Mouse (Mus musculus) CH12.LX (cell line): ENCODE data around the gene Safb. TPM values are rescaled to one million over a fixed set of nuclear protein-coding genes. Genes with fewer than 3 reads are reported as not detected.
A peak's percentile ranks its signal among the peaks of the same experiment; 100 is the strongest.

Experiments
- DNase-seq: peaks from one replicate; pipeline ENCODE4 v3.0.0-alpha.2; 2013; ENCODE audit errors: extremely low read depth
- H3K27ac ChIP-seq: 2 replicates; pipeline ENCODE4 v1.5.1; 2012; ENCODE audit warnings: low read depth, mild to moderate bottlenecking, control low read depth, moderate library complexity; ENCODE audit not compliant: insufficient read depth
- H3K27me3 ChIP-seq: replicated peaks from 2 replicates; pipeline ENCODE3; 2012; ENCODE audit warnings: inconsistent platforms
- H3K36me3 ChIP-seq, 2 experiments: replicated peaks in 1 of 2; 2 replicates each; pipeline versions ENCODE3 to v1.6.1; 2012; ENCODE audit warnings: inconsistent platforms in 1 of 2, low read length in 1 of 2, mild to moderate bottlenecking in 1 of 2, mixed read lengths in 1 of 2, moderate library complexity in 1 of 2; ENCODE audit not compliant: control insufficient read depth in 1 of 2, insufficient read depth in 1 of 2
- H3K4me1 ChIP-seq, 2 experiments: 2 replicates each; pipeline ENCODE4 v1.6.1; 2012; ENCODE audit warnings: inconsistent platforms in 1 of 2, moderate library complexity in 1 of 2; ENCODE audit not compliant: insufficient read depth in 2 of 2, control insufficient read depth in 1 of 2
- H3K4me2 ChIP-seq: 2 replicates; pipeline ENCODE4 v1.6.1; 2012; ENCODE audit warnings: low read depth, mild to moderate bottlenecking, control low read depth; ENCODE audit not compliant: poor library complexity, insufficient read depth, severe bottlenecking
- H3K4me3 ChIP-seq, 3 experiments: fragments of 150-350 bp in 1 of 3; sonication (generic) in 1 of 3; replicated peaks in 1 of 3; 2 replicates each; pipeline versions ENCODE3 to v1.5.1; 2011 to 2012; ENCODE audit warnings: low read depth in 2 of 3, low read length in 2 of 3, mild to moderate bottlenecking in 2 of 3, moderate library complexity in 2 of 3, control low read depth in 1 of 3, improper control_type of control experiment in 1 of 3, inconsistent platforms in 1 of 3, mixed read lengths in 1 of 3; ENCODE audit not compliant: poor library complexity in 1 of 3
- H3K79me2 ChIP-seq: replicated peaks from 2 replicates; pipeline ENCODE4 v1.6.1; 2012; ENCODE audit warnings: mild to moderate bottlenecking, moderate library complexity; ENCODE audit not compliant: control insufficient read depth, poor library complexity, insufficient read depth, severe bottlenecking; ENCODE audit errors: extremely low read depth
- H3K9ac ChIP-seq: 2 replicates; pipeline ENCODE4 v1.6.1; 2012; ENCODE audit warnings: low read depth, mild to moderate bottlenecking, control low read depth, moderate library complexity; ENCODE audit not compliant: insufficient read depth
- H3K9me3 ChIP-seq: replicated peaks from 2 replicates; pipeline ENCODE3; 2012; ENCODE audit warnings: low read length, inconsistent platforms, mixed read lengths
- BHLHE40 ChIP-seq: IDR thresholded peaks from 2 replicates; pipeline ENCODE4 v1.6.1; 2011; ENCODE audit warnings: mild to moderate bottlenecking, low read depth, low read length, improper control_type of control experiment
- CHD1 ChIP-seq: IDR thresholded peaks from 2 replicates; pipeline ENCODE4 v1.6.1; 2012; ENCODE audit warnings: low read depth, low read length, improper control_type of control experiment, inconsistent platforms
- CTCF ChIP-seq, 2 experiments: IDR thresholded peaks in 1 of 2; conservative IDR thresholded peaks in 1 of 2; 2 replicates each; pipeline ENCODE4 v1.5.1; 2011 to 2012; ENCODE audit warnings: low read depth in 2 of 2, low read length in 2 of 2, improper control_type of control experiment in 1 of 2, inconsistent platforms in 1 of 2, mild to moderate bottlenecking in 1 of 2, moderate library complexity in 1 of 2
- E2F4 ChIP-seq: IDR thresholded peaks from 2 replicates; pipeline ENCODE4 v1.6.1; 2011; ENCODE audit warnings: low read depth, low read length, improper control_type of control experiment; ENCODE audit not compliant: insufficient replicate concordance
- ELF1 ChIP-seq: IDR thresholded peaks from 2 replicates; pipeline ENCODE4 v1.6.1; 2014; ENCODE audit warnings: low read depth, mild to moderate bottlenecking, inconsistent platforms, low read length, improper control_type of control experiment
- EP300 ChIP-seq: IDR thresholded peaks from 2 replicates; pipeline ENCODE4 v1.6.1; 2011; ENCODE audit warnings: low read length, improper control_type of control experiment
- ETS1 ChIP-seq: conservative IDR thresholded peaks from 2 replicates; pipeline ENCODE4 v1.6.1; 2012; ENCODE audit warnings: low read depth, mild to moderate bottlenecking, inconsistent platforms, low read length, improper control_type of control experiment, moderate library complexity
- GABPA ChIP-seq: IDR thresholded peaks from 2 replicates; pipeline ENCODE4 v1.6.1; 2012; ENCODE audit warnings: low read depth, low read length, improper control_type of control experiment, inconsistent platforms; ENCODE audit not compliant: insufficient replicate concordance
- HCFC1 ChIP-seq: IDR thresholded peaks from 2 replicates; pipeline ENCODE4 v1.6.1; 2012; ENCODE audit warnings: low read depth, mild to moderate bottlenecking, inconsistent platforms, low read length, improper control_type of control experiment
- IRF4 ChIP-seq: IDR thresholded peaks from 2 replicates; pipeline ENCODE4 v1.6.1; 2014; ENCODE audit warnings: low read depth, mild to moderate bottlenecking, inconsistent platforms, low read length, improper control_type of control experiment
- KAT2A ChIP-seq: IDR thresholded peaks from 2 replicates; pipeline ENCODE4 v1.6.1; 2012; ENCODE audit warnings: low read length, improper control_type of control experiment, inconsistent platforms; ENCODE audit not compliant: insufficient replicate concordance
- MAX ChIP-seq: IDR thresholded peaks from 2 replicates; pipeline ENCODE4 v1.6.1; 2011; ENCODE audit warnings: low read length, improper control_type of control experiment
- MAZ ChIP-seq: IDR thresholded peaks from 2 replicates; pipeline ENCODE4 v1.6.1; 2012; ENCODE audit warnings: low read depth, mild to moderate bottlenecking, inconsistent platforms, low read length, improper control_type of control experiment, moderate library complexity
- MEF2A ChIP-seq: IDR thresholded peaks from 2 replicates; pipeline ENCODE4 v1.6.1; 2014; ENCODE audit warnings: low read depth, mild to moderate bottlenecking, inconsistent platforms, low read length, improper control_type of control experiment, borderline replicate concordance
- MXI1 ChIP-seq: IDR thresholded peaks from 2 replicates; pipeline ENCODE4 v1.6.1; 2011; ENCODE audit warnings: mild to moderate bottlenecking, low read depth, low read length, improper control_type of control experiment
- MYC ChIP-seq: IDR thresholded peaks from 2 replicates; pipeline ENCODE4 v1.6.1; 2011; ENCODE audit warnings: low read depth, mild to moderate bottlenecking, improper control_type of control experiment, low read length
- NELFE ChIP-seq: IDR thresholded peaks from 2 replicates; pipeline ENCODE4 v1.6.1; 2011; ENCODE audit warnings: low read depth, low read length, improper control_type of control experiment
- NRF1 ChIP-seq: IDR thresholded peaks from 2 replicates; pipeline ENCODE4 v1.6.1; 2014; ENCODE audit warnings: low read depth, mild to moderate bottlenecking, inconsistent platforms, low read length, improper control_type of control experiment, moderate library complexity
- POLR2A ChIP-seq: IDR thresholded peaks from 2 replicates; pipeline ENCODE4 v1.6.1; 2011; ENCODE audit warnings: low read depth, mild to moderate bottlenecking, improper control_type of control experiment, low read length
- POLR2AphosphoS2 ChIP-seq: IDR thresholded peaks from 2 replicates; pipeline ENCODE4 v1.6.1; 2011; ENCODE audit warnings: low read depth, low read length, improper control_type of control experiment
- SIN3A ChIP-seq: IDR thresholded peaks from 2 replicates; pipeline ENCODE4 v1.6.1; 2012; ENCODE audit warnings: low read length, improper control_type of control experiment, inconsistent platforms
- SMC3 ChIP-seq: IDR thresholded peaks from 2 replicates; pipeline ENCODE4 v1.6.1; 2011; ENCODE audit warnings: low read depth, low read length, improper control_type of control experiment
- TBP ChIP-seq: conservative IDR thresholded peaks from 2 replicates; pipeline ENCODE4 v1.6.1; 2011; ENCODE audit warnings: low read depth, low read length, improper control_type of control experiment
- TCF12 ChIP-seq: IDR thresholded peaks from 2 replicates; pipeline ENCODE4 v1.6.1; 2014; ENCODE audit warnings: low read depth, mild to moderate bottlenecking, inconsistent platforms, low read length, improper control_type of control experiment
- UBTF ChIP-seq: IDR thresholded peaks from 2 replicates; pipeline ENCODE4 v1.6.1; 2012; ENCODE audit warnings: low read depth, mild to moderate bottlenecking, inconsistent platforms, low read length, improper control_type of control experiment, moderate library complexity
- USF1 ChIP-seq: IDR thresholded peaks from 2 replicates; pipeline ENCODE4 v1.6.1; 2014; ENCODE audit warnings: low read depth, mild to moderate bottlenecking, inconsistent platforms, low read length, improper control_type of control experiment
- USF2 ChIP-seq: conservative IDR thresholded peaks from 2 replicates; pipeline ENCODE4 v1.6.1; 2011; ENCODE audit warnings: low read depth, low read length, improper control_type of control experiment
- ZKSCAN1 ChIP-seq: IDR thresholded peaks from 2 replicates; pipeline ENCODE4 v1.6.1; 2012; ENCODE audit warnings: low read depth, inconsistent platforms, low read length, improper control_type of control experiment, borderline replicate concordance
- ZMIZ1 ChIP-seq: IDR thresholded peaks from 2 replicates; pipeline ENCODE4 v1.6.1; 2012; ENCODE audit warnings: low read depth, mild to moderate bottlenecking, inconsistent platforms, low read length, improper control_type of control experiment
- dilution Hi-C: fragments of 300-500 bp; cut with MboI; formaldehyde crosslinking; loops from 2 replicates; pipeline ENCODE4 v1.14.3; 2020; ENCODE audit warnings: low sequenced_read_pairs; ENCODE audit not compliant: extremely low pct_unique_long_range_greater_than_20kb, extremely low pct_ligation_motif_present
- in situ Hi-C: fragments of 300-500 bp; cut with MboI; formaldehyde crosslinking; loops from 3 replicates; pipeline ENCODE4 v1.14.3; 2019; ENCODE audit warnings: low sequenced_read_pairs, low pct_ligation_motif_present, low pct_unique_long_range_greater_than_20kb, mixed read lengths
- polyA plus RNA-seq: library from polyadenylated mRNA; unstranded; fragments of >175 nt; gene quantifications from 2 replicates; pipeline ENCODE4 v1.2.1, GENCODE M21; 2012; ENCODE audit warnings: low read depth; ENCODE audit not compliant: insufficient read length
- total RNA-seq, 2 experiments: library from RNA; depleted of rRNA; stranded (reverse); fragments of 300-350 nt in 1 of 2; fragments of >200 nt in 1 of 2; gene quantifications; 2 replicates each; pipeline ENCODE4 v1.2.3; 2012 to 2014

Safb gene
- total and polyA plus RNA-seq, 3 experiments: 25.4 to 135 (median 75.9) TPM

GRCm38 (mm10) chr17:56626754-56627470, 42.3 kb downstream of the Safb start, which contains the start of gene Lonp1:
TSS of gene Lonp1 (minus strand) at chr17:56626887.
- peaks cover 41% of the 10 kb centered on the region for H3K79me2 ChIP-seq
- H3K36me3 ChIP-seq: peaks cover 26 to 37% of the 10 kb centered on the region in 2 experiments
- no peaks in the 10 kb centered on the region for H3K27me3 ChIP-seq
- in situ Hi-C loops (no loop called here), dilution Hi-C loops (no loop called here)
- peak within 1 kb of the TSS; percentile 64 to 96 (median 94) for H3K4me3 ChIP-seq
- peaks cover 17 to 53% of the 10 kb centered on the region in 2 experiments for H3K4me1 ChIP-seq
- TF ChIP-seq MAZ (no peak; the same call in 1 of the 2 replicates), BHLHE40 (peak; percentile 100), POLR2AphosphoS2 (no peak), ZKSCAN1 (no peak), MEF2A (peak; percentile 42; the same call in 1 of the 2 replicates), NRF1 (peak; percentile 74), ELF1 (peak; percentile 14; the same call in 1 of the 2 replicates), USF1 (peak; percentile 91), ZMIZ1 (no peak), HCFC1 (peak; percentile 94), MYC (peak; percentile 69; the same call in 1 of the 2 replicates), MXI1 (peak; percentile 91), IRF4 (peak; percentile 48; the same call in 1 of the 2 replicates), EP300 (no peak), NELFE (peak; percentile 60), MAX (peak; percentile 94), GABPA (peak; percentile 11; the same call in 1 of the 2 replicates), USF2 (peak; percentile 90), E2F4 (no peak), SIN3A (peak; percentile 93), KAT2A (peak; percentile 69; the same call in 1 of the 2 replicates), UBTF (no peak), CTCF (conservative IDR thresholded peaks at IDR 0.05 in 1 of 2, IDR thresholded peaks at IDR 0.05 in 1 of 2; ENCODE audit: low read depth in 2 of 2, low read length in 2 of 2) (no peak), POLR2A (peak; percentile 79), ETS1 (peak; percentile 67), SMC3 (no peak), TBP (peak; percentile 44; the same call in 1 of the 2 replicates), TCF12 (peak; percentile 88), CHD1 (0 out of 2 replicates have a peak, but pooled peaks have one; percentile 11)
- H3K27ac ChIP-seq: peak within 1 kb of the TSS; percentile 63
- DNase-seq: peak; percentile 99
- peak within 1 kb of the TSS; percentile 86 for H3K9ac ChIP-seq
- peak within 1 kb of the TSS; percentile 86 for H3K4me2 ChIP-seq
- H3K9me3 ChIP-seq: no peaks in the 10 kb centered on the region
